Mouse (Mus musculus) brain, embryonic 14.5 days (tissue): ENCODE results near the gene Tmem245. TPM values are rescaled to one million over a fixed set of nuclear protein-coding genes. Genes with fewer than 3 reads are reported as not detected.

Experiments
- DNase-seq: peaks from one replicate; pipeline ENCODE4 v3.0.0-alpha.2; 2011; ENCODE audit warnings: low read depth
- CTCF ChIP-seq: fragments of 200-500 bp; IDR thresholded peaks from 2 replicates; pipeline ENCODE4 v1.5.1; 2012; ENCODE audit warnings: inconsistent platforms, mild to moderate bottlenecking, moderate library complexity, borderline replicate concordance; ENCODE audit not compliant: insufficient read depth, insufficient read length; ENCODE audit errors: extremely low read depth
- POLR2A ChIP-seq: fragments of 200-500 bp; IDR thresholded peaks from 2 replicates; pipeline ENCODE4 v1.6.1; 2012; ENCODE audit warnings: mild to moderate bottlenecking, inconsistent platforms, borderline replicate concordance; ENCODE audit not compliant: poor library complexity, insufficient read depth, insufficient read length, severe bottlenecking; ENCODE audit errors: extremely low read depth
- polyA plus RNA-seq: library from polyadenylated mRNA; depleted of rRNA; stranded (reverse); fragments of >200 nt; gene quantifications from 2 replicates; pipeline ENCODE4 v1.2.3, GENCODE M21; 2012

The Tmem245 gene
- polyA plus RNA-seq, 1 experiment, result 11.4 TPM

DNA sequence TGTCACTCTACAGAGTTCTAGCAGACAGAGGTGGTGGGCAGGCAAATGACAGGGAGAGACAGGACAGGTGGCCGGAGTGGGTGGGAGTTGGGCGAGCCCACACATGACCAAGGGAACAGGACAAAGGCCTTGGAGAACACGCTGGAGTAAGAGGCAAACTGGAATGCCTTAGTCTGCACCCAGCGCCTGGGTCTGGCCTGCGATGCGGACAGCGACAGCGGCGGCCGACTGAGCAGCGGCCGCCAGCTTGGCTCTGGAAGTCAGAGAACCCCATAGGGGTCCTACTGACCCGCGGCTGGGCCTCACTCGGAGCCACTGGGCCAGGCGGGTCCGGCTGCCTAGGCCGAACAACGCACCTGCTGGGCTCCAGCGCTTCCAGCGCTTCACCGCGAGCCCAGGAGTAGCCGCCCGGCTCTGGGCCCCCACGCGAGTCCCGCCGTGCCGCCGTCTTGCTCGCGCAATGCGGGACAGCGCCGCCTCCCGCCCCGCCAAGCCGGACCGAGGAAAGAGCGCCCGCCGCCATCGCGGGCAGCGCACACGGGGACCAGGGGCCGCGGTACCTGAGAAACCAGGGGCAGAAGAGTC is 82.7 kb downstream of the Tmem245 start:
- TF ChIP-seq CTCF, result no peak
- TF ChIP-seq POLR2A, result no peak
- DNase-seq, result peak; percentile 68

DNA sequence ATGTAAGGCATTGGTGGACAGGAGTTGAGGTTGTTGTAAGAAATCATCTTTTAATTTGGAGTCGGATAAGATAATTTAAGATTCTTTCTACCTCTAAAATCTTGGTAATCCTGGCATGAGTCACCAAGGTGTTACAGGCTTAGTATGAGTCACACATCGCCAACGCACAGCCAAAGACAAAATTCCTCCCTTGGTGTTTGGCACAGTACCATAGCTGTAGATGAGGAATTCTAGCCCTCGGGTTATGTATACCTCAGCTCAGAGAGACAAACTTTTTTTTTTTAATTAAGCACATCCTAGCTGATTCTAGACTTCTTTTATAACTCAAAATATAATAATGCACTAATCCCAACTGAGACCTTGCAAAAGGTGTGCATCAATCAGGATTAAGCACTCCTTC is 83.2 kb downstream of the Tmem245 start:
- DNase-seq, result peak; percentile 32
- TF ChIP-seq POLR2A (no peak), CTCF (no peak)

DNA sequence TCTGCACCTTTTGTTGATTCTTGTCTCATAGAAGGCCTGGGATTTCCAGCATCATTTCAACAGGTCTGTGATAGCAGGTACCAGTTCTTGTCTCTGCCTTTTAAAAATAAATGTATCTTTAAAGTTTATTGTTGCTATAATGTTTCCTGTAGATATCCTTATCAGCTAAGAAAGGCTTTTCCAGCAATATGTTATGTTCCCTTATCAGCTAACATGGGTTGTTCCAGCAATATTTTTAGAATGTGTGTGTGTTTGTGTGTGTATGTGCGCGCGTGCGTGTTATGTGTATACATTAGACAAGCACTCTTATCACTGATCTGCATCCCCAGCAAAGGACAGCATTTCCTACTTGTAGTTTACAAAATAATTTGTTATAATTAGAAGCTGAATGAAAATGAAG is 85.7 kb downstream of the Tmem245 start:
- no peak for DNase-seq
- TF ChIP-seq CTCF (no peak), POLR2A (no peak)

DNA sequence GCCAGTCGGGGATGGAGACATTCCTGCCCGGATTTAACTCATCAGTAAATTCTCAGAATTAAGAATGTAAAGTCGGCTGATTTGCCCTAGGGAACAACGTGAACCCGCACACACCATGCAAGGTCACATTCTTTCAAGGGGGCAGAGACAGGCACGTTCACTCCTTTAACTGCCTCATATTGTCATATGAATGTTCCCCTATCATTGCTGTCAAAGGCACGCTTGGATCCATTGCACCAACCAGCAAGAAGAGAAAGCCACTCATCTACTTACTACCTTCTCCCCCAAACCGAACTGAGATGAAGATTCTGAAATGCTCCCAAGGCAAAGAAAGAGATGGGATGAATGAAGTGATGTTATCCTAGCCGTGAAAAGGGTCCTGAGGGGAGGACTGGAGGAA is 88.5 kb downstream of the Tmem245 start:
- no peak for DNase-seq
- TF ChIP-seq POLR2A (no peak), CTCF (no peak)

DNA sequence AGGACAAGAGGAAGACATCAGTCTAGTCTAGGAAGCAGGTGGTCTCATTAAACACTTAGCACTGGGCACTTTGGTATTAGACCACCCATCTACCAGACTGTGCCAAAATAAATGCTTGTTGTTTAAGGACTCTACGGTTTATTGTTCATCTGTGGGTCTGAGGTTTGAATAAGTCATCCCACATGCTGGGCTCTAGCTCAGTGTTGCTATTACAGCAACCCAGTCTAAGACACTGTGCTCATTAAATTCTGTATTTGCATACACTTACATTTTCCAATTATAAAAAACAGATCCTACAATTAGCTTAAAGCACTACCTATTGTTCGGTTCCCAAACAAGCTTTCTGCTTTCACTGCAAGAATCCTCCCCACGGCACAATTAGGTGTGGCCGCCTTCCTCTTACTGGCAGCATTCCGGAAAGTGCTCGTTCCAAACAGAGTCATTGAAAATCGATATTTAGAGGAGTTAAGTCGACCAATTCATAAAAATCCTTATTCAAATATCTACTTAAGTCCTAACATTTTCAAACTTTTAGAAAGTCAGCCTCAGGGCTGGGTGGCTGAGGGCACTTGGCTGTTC is 90.8 kb downstream of the Tmem245 start:
- TF ChIP-seq CTCF (no peak), POLR2A (no peak)
- DNase-seq, result no peak

DNA sequence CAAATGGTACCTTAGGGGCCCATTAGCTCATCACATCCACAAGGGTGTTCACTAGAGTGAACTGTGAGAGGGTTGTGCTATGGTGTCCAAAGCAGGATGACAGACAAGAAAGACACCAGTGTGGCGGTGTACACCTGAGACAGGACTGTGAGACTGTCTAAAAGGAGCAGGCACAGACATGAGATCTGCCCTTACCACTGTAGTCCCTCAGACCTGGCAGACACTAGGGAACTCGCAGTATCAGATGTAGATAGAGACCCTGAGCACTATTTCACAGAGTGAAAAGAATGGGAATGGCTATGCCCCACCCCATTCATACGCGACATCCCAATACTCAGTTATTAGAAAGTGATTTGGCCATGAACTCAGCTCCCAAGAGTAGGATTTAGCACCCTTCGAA is 91.3 kb downstream of the Tmem245 start:
- no peak for DNase-seq
- TF ChIP-seq CTCF, result no peak
- TF ChIP-seq POLR2A, result no peak

DNA sequence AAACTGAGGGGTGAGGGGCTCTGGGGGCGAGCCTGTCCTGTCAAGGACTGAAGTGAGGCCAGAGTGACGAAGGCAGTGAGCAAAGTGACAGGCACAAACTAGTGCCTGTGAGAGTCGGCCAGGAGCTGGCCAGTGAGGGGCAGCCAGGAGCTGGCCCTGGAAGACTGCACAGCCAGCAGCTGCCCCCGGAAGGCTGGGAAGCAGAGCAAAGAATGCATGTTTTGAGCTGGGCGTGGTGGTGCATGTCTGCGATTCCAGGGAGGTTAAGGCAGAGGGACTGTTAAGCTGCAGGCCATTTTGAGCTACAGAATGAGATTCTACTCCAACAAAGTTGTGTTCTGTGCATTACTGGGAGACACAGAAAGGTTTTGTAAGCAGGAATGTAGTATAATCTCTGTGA is 96.5 kb downstream of the Tmem245 start:
- DNase-seq, result no peak
- TF ChIP-seq POLR2A (no peak), CTCF (no peak)

DNA sequence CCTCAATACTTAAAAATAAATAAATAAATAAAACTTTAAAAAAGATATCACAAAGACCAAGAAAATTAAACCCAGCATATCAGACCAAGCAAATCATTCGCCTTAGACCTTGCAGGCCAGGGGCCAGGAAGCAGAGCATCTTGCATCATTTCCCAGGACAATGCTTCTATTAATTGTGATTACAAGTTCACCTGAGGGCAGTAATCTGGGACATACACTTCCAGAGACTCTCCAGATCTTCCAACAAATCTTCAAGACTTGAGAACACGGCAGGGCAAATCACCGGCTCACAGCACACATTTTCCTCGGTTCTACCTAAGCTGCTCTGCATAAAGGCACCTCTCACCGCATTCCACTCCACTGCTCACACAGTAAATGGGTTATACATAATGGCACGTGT is 99.2 kb downstream of the Tmem245 start:
- no peak for TF ChIP-seq CTCF
- no peak for TF ChIP-seq POLR2A
- no peak for DNase-seq

DNA sequence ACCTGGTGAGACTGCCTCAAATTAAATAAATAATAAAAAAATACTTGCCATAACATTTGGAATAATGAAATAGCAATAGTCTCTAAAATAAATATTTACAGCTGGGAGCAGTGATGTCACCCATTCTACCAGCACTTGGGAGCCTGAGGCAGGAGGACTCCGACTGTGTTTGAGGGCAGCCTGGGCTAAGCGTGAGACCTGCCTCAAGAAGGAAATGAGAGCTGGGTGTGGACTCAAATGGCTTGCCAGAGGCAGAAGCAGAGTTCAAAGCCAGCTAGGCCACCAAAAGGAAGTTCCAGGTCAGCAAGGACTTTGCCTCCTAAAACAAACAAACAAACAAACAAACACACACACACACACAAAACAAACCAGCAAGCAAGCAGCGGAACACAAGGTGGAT is 99.8 kb downstream of the Tmem245 start:
- no peak for TF ChIP-seq CTCF
- no peak for TF ChIP-seq POLR2A
- no peak for DNase-seq

DNA sequence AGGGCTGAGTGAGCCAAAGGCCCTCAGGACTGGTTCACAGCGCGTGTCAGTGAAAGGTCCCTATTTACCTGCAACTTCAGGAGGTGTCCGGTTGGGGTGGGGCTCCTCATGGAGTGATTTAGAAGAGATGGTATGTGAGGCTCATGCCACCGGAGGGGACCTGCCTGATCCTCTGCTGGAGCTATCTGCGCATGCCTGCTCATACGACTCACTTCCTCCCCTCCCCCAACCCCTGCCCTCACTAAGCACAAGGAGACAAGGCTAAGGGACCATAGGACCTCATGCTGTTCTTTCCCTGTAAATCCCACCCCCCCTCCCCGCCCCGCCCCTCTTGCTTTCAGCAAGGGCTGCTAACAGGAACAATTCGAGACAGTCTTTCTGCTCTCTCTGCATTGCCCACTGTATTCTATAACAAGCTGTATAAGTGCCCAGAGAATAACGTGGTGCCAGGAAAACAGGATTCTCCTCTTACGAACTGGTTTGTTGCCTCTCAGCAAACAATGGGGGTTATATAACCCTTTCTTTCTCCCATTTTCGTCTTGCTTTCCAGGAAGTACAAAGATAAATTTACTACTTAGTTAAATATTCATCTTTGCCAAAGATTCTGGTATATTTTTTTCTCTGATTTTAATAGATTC is 101.2 kb downstream of the Tmem245 start:
- no peak for DNase-seq
- TF ChIP-seq POLR2A, result no peak
- no peak for TF ChIP-seq CTCF

DNA sequence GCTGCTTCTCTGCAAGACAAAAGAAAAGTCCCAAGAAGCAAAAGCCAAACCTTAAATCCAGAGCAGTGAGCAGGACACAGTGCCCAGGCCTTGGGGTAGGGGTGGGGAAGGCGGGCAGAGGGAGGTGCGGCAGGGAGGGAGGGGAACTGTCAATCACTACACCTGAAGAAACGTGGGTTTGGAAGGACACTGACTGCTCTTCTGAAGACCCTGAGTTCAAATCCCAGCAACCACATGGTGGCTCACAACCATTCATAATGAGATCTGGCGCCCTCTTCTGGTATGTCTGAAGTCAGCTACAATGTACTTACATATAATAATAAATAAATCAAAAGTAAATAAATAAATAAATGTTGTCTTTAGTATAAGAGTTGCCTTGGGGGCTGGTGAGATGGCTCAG is 102.3 kb downstream of the Tmem245 start:
- DNase-seq, result no peak
- TF ChIP-seq CTCF (no peak), POLR2A (no peak)

DNA sequence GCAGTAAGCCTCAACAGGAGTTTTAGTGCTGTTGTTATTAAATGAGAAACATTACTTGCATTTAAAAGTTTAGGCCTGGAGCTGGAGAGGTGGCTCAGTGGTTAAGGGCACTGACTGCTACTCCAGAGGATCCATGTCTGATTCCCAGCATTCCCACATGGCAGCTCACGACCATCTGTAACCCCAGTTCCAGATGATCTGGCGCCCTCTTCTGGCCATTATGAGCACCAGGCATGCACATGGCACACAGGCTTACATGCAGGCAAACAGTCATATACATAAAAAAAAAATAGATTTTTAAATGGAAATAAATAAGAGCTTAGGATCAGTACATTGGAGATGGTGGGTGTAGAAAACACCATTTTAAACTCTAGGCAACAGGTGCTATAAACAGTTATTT is 103.3 kb downstream of the Tmem245 start:
- no peak for DNase-seq
- TF ChIP-seq POLR2A, result no peak
- TF ChIP-seq CTCF, result no peak
